Mouse (Mus musculus): Measurements from ENCODE around the gene Camsap3.

Camsap3 gene

GRCm38 (mm10) chr8:3655526-3655925 is 68.4 kb downstream of the Camsap3 start, which contains the start of gene Retn:
Gene Retn, plus strand, starts transcription at chr8:3655770.
- DNase-seq (ENCODE audit: low read depth, low spot score), result no peak

- peak; percentile 34 for DNase-seq (ENCODE audit: low read depth, low spot score)
Observed at GRCm38 (mm10) chr8:3656725-3657381, 69.8 kb downstream of the Camsap3 start.
